Mouse (Mus musculus) cerebellum, adult 2 months (tissue): ENCODE results near the gene Dtnb. TPM values are rescaled to one million over a fixed set of nuclear protein-coding genes. Genes with fewer than 3 reads are reported as not detected.

ENCODE experiments used
- DNase-seq, 2 experiments: peaks; one replicate each; pipeline ENCODE4 v3.0.0; 2021
- H3K27ac ChIP-seq: fragments of 200-500 bp; 2 replicates; pipeline ENCODE4 v1.5.1; 2012; ENCODE audit warnings: low read length, control low read depth, inconsistent platforms; ENCODE audit not compliant: insufficient read depth
- H3K27me3 ChIP-seq: fragments of 200-500 bp; 2 replicates; pipeline ENCODE4 v1.6.1; 2012; ENCODE audit warnings: inconsistent platforms, mild to moderate bottlenecking, low read length, moderate library complexity; ENCODE audit not compliant: control insufficient read depth, insufficient read depth
- H3K4me1 ChIP-seq: fragments of 200-500 bp; 2 replicates; pipeline ENCODE4 v1.6.1; 2011; ENCODE audit warnings: low read length; ENCODE audit not compliant: control insufficient read depth, insufficient read depth
- H3K4me3 ChIP-seq: fragments of 200-500 bp; replicated peaks from 2 replicates; pipeline ENCODE3; 2011; ENCODE audit warnings: mild to moderate bottlenecking, low read depth, low read length, control low read depth; ENCODE audit not compliant: insufficient read depth
- CTCF ChIP-seq: fragments of 200-500 bp; IDR thresholded peaks from 2 replicates; pipeline ENCODE4 v1.5.1; 2011; ENCODE audit warnings: low read depth, mild to moderate bottlenecking, control low read depth, low read length, moderate library complexity, borderline replicate concordance; ENCODE audit not compliant: insufficient read depth
- POLR2A ChIP-seq: fragments of 200-500 bp; IDR thresholded peaks from 2 replicates; pipeline ENCODE4 v1.6.1; 2011; ENCODE audit warnings: low read length, control low read depth, borderline replicate concordance; ENCODE audit not compliant: insufficient read depth
- WGBS: fragments of 180-500 bp; shearing (Covaris S2); methylation state at CpG from one replicate; pipeline ENCODE4 v1.1.7; 2018; 5-methylcytosine and 5-hydroxymethylcytosine counted together
- polyA plus RNA-seq: library from polyadenylated mRNA; depleted of rRNA; stranded (reverse); fragments of >200 nt; gene quantifications from 2 replicates; pipeline ENCODE4 v1.2.3, GENCODE M21; 2012

The Dtnb gene
- polyA plus RNA-seq, 1 experiment: 86.6 TPM

DNA sequence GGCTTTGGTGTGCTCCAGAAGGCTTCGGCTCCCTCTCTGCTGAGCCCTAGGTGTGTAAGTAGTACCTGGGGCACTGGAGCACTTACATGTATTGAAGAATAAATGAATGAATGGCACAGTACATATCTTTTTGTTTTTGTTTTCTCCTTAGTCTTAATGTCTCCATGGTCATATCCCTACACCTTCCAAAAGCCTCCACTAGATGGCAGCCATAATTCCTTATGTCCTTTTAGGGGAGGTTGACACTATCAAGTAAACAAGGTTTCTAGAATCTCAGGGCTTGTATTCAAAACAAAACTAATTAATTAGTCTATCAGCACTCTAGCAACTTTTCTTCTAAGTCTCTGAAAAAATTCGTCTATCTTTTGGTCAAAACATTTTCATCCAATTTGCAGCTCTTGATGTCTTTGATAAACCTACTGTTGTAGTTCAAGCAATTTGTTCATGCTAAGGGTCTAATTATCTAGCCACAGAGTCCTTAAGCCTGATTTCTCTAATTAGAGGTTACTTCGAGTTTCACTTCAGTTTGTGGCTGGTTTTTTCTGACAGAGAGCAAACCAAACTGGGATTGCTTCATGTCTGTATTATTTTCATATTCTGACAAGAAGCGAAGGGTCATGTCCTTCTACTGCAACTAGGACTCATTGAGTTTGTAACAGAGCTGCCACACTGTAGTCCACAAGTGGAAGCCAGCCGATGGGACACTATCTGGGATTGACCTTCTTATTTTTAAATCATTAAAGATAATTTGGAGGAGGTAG is 123.7 kb downstream of the Dtnb start:
- Histone ChIP-seq H3K4me1 (peaks cover 4% of the 10 kb centered on the region; the same call in 1 of the 2 replicates), H3K27me3 (no peaks in the 10 kb centered on the region), H3K27ac (no peak overlapping the region), H3K4me3 (no peak overlapping the region)
- peak in 1 of 2 experiments; percentile 65 for DNase-seq
- 63% methylated on average over 5 of the region's 5 CpGs for WGBS
- TF ChIP-seq POLR2A (no peak), CTCF (peak; percentile 29)

DNA sequence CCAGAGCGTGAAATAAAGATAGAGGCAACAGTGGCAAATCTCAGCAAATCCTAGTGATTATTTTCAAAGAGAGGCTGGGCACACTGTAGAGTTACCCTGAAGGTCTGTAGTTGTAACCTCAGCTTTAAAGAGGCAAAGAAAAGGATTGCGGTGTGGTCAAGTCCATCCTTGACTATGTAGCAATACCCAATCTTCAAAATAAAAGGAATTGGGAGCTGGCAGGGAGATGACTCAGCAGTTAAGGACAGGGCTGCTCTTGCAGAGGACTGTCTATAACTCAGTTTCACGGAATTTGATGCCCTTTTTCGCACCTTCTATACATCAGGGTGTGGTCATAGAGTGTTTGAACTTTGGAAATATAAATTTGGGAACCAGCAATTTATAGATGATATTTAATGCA is 128.3 kb downstream of the Dtnb start:
- no peak for TF ChIP-seq CTCF
- TF ChIP-seq POLR2A: no peak
- no peaks in the 10 kb centered on the region for H3K27me3 ChIP-seq
- 95% methylated on average over 4 of the region's 4 CpGs for WGBS

DNA sequence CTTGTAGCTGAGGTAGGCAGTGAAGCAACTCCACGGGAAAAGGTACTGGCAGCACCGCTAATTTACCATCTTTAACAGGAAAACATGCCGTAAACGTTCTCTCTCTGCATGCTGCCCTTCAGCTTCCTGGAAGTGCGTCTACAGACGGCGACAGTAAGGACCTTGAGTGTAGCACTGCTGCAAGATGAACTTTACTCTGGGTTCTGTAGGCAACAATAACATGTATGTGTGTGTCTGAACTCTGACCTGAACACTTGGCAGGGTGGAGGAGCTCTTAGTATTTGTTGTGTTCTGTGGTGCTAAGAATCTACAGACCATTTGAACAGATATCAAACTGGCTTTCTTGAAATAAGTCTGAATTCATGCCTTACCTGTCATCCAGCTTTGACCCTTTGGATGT is 130.7 kb downstream of the Dtnb start:
- no peak for DNase-seq
- Histone ChIP-seq H3K27ac (no peak overlapping the region), H3K4me1 (no peaks in the 10 kb centered on the region), H3K27me3 (no peaks in the 10 kb centered on the region), H3K4me3 (no peak overlapping the region)
- TF ChIP-seq POLR2A (no peak), CTCF (no peak)
- 92% methylated on average over 7 of the region's 7 CpGs for WGBS

More for the DNA sequence above, 128.3 kb downstream of the Dtnb start:
- DNase-seq: no peak
- Histone ChIP-seq H3K4me1 (no peaks in the 10 kb centered on the region), H3K4me3 (no peak overlapping the region), H3K27ac (no peak overlapping the region)

DNA sequence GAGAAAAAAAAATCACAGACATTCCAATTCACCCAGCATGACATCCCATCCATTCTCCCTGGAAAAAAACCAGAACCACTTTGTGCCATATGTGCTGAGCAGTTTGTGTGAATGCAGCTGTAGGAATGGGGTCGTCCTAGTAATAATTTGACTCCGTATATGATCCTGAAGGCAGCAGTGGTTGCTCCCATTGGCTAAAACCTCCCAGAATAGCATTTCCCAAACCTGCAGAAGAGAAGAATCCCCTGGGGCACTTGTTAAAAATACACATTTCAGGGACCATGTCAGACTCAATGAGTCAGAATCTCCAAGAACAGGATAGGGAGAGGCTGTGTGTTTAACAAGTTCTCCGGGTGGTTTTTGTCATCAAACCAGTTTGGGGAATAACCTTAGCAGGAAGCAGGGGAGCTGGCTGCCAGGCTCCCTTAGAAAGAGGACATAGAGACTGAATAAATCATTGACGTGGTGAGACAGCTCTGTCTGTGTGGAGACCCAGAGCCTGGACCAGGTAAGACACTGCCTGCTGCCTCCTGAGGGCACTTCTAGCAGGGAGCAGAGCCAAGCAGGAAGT is 147.1 kb downstream of the Dtnb start:
- 25% methylated on average over 4 of the region's 4 CpGs for WGBS
- Histone ChIP-seq H3K4me3 (no peak overlapping the region), H3K27ac (no peak overlapping the region), H3K27me3 (no peaks in the 10 kb centered on the region), H3K4me1 (peaks cover 6% of the 10 kb centered on the region)
- DNase-seq: peak; percentile 37 to 52
- TF ChIP-seq CTCF: no peak
- TF ChIP-seq POLR2A: no peak

DNA sequence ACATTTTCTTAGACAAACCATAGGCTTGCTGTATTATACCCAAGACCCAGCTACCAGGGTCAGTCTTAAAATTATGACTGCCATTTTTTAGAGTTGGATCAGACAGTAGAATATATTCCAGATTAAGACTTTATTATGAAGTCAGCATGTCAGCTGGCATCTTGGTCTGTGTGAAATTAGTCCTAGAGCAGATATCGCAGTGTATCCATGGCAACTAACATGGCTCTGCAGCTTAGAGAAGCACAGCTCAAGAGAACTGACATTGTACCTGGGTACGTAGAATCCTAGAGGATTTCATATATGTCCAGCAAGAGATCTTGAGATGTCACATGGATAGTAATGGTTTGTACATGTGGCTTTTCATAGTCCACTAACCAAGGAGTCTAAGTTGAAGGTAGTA is 148.3 kb downstream of the Dtnb start:
- Histone ChIP-seq H3K27me3 (no peaks in the 10 kb centered on the region), H3K4me1 (peaks cover 6% of the 10 kb centered on the region), H3K27ac (no peak overlapping the region), H3K4me3 (no peak overlapping the region)
- TF ChIP-seq CTCF: no peak
- no peak for TF ChIP-seq POLR2A
- DNase-seq: no peak
- WGBS: 72% methylated on average over 2 of the region's 2 CpGs

DNA sequence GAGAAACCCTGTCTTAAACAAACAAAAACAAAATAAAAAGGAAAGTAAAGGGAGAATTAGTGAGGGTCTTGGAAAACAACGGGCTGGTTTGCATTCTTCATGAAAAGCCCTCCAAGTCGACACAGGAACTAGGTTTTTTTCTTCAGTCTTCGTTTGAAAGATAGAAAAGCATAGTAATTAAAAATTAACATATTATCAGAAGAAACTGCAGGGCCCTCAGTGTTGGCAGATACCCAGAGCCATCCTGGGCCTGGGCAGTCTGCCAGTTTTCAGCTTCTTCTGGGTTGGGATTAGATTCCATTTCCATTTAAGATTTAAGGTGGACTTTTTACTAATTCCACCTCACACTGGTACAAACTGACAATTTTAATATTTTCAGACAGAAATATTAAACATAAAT is 151.6 kb downstream of the Dtnb start:
- Histone ChIP-seq H3K27me3 (no peaks in the 10 kb centered on the region), H3K4me1 (peaks cover 6% of the 10 kb centered on the region; the same call in 1 of the 2 replicates), H3K4me3 (no peak overlapping the region), H3K27ac (no peak overlapping the region)
- TF ChIP-seq POLR2A (no peak), CTCF (no peak)
- 12% methylated on average over 3 of the region's 3 CpGs for WGBS
- peak; percentile 77 to 78 for DNase-seq

DNA sequence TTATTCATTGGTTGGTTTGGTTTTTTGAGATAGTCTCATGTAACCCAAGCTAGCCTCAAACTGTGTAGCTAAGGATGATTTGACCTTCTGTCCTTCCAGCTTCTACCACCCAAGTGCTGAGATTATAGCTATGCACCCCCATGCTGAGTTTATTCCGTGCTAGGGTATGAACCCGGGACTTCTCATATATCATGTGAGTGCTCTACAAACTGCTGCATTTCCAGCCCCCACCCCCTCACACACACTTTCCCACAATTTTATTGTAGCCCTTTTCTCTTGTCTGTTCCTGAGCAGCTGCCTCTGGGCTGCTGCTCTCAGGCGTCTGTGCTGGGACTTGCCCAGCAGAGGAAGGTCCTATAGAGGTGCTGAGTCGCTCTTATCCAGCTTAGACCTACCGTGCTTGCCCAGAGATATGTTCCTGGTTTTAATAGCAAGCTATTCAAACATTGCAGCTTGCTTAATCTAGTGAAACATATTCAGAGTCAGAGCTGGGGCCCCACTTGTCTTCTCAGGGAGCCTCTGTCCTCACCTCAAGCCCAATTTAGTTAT is 152.7 kb downstream of the Dtnb start:
- no peak overlapping the region for H3K27ac ChIP-seq
- no peak overlapping the region for H3K4me3 ChIP-seq
- WGBS: 86% methylated on average over 5 of the region's 5 CpGs
- H3K4me1 ChIP-seq: no peaks in the 10 kb centered on the region; the same call in 1 of the 2 replicates
- no peak for DNase-seq
- no peaks in the 10 kb centered on the region for H3K27me3 ChIP-seq
- no peak for TF ChIP-seq POLR2A
- TF ChIP-seq CTCF: no peak

DNA sequence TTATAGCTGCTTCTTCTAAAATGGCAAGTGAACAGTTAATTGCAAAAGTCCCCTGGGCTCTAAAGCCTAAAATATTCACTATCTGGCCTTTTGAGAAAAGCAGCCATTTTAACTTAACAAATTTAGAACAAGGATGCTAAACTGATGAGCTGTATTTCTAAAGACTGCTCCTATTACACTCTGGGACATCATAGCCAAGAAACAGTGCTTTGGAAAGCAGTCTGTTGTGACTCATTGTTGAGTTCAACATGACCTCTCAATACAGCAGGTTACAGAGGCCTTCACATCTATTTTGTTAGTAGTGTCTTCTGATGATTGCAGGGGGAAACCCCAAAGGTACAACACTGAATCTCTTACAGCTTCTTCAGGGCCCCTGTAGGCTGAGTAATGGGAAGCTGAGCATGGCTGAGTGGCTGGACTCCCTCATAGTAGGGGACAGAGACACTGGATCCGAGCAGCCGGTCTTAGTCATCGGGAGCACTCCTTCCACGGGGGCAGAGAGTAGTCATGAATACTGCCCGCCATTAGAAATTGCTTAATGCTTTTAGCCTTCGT is 157.4 kb downstream of the Dtnb start:
- Histone ChIP-seq H3K27me3 (no peaks in the 10 kb centered on the region), H3K27ac (no peak overlapping the region), H3K4me1 (peaks cover 4% of the 10 kb centered on the region; the same call in 1 of the 2 replicates), H3K4me3 (no peak overlapping the region)
- TF ChIP-seq CTCF: no peak
- TF ChIP-seq POLR2A: no peak
- WGBS: 91% methylated on average over 6 of the region's 6 CpGs
- no peak for DNase-seq
